Mouse (Mus musculus) lung, embryonic 15.5 days (tissue): Measurements from ENCODE around the gene Slc15a5. TPM values are rescaled to one million over a fixed set of nuclear protein-coding genes. Genes with fewer than 3 reads are reported as not detected.

Source experiments
- ATAC-seq: fragments of 200-750 bp; cut with Nextera tagmentation; 2 replicates; pipeline ENCODE4 v1.8.0; 2017; ENCODE audit warnings: moderate number of reproducible peaks, borderline replicate concordance; ENCODE audit not compliant: low FRiP score, low TSS enrichment; ENCODE audit errors: extremely low read depth
- H3K27ac ChIP-seq: fragments of 300-500 bp; sonication (generic); 2 replicates; pipeline ENCODE4 v1.5.1; 2015; ENCODE audit warnings: moderate library complexity, mild to moderate bottlenecking, inconsistent platforms
- H3K27me3 ChIP-seq: fragments of 300-500 bp; sonication (generic); 2 replicates; pipeline ENCODE4 v1.6.1; 2015; ENCODE audit warnings: inconsistent platforms
- H3K36me3 ChIP-seq: fragments of 300-500 bp; sonication (generic); 2 replicates; pipeline ENCODE4 v1.6.1; 2015; ENCODE audit warnings: inconsistent platforms
- H3K4me1 ChIP-seq: fragments of 300-500 bp; sonication (generic); 2 replicates; pipeline ENCODE4 v1.6.1; 2015; ENCODE audit warnings: inconsistent platforms
- H3K4me2 ChIP-seq: fragments of 300-500 bp; sonication (generic); 2 replicates; pipeline ENCODE4 v1.6.1; 2015; ENCODE audit warnings: inconsistent platforms, mild to moderate bottlenecking, moderate library complexity
- H3K4me3 ChIP-seq: fragments of 300-500 bp; sonication (generic); 2 replicates; pipeline ENCODE4 v1.5.1; 2015; ENCODE audit warnings: mild to moderate bottlenecking, inconsistent platforms
- H3K9ac ChIP-seq: fragments of 300-500 bp; sonication (generic); 2 replicates; pipeline ENCODE4 v1.6.1; 2015; ENCODE audit warnings: inconsistent platforms
- H3K9me3 ChIP-seq: fragments of 300-500 bp; sonication (generic); 2 replicates; pipeline ENCODE4 v1.6.1; 2016; ENCODE audit warnings: inconsistent platforms
- WGBS: fragments of 180-500 bp; shearing (Covaris S2); methylation state at CpG from one replicate; pipeline ENCODE4 v1.1.7; 2015; 5-methylcytosine and 5-hydroxymethylcytosine counted together
- polyA plus RNA-seq: library from polyadenylated mRNA; unstranded; fragments of >200 nt; fragmentation: Nextera tagmentation; extraction: Ambion mirVana; gene quantifications from 2 replicates; pipeline ENCODE4 v1.2.1, GENCODE M21; 2015

Slc15a5 gene
- polyA plus RNA-seq, 1 experiment from 2014 or later: not detected

- Histone ChIP-seq H3K4me3 (no peak overlapping the region), H3K9me3 (no peaks in the 10 kb centered on the region), H3K27me3 (no peaks in the 10 kb centered on the region), H3K4me2 (no peak overlapping the region), H3K4me1 (peaks cover 26% of the 10 kb centered on the region), H3K27ac (no peak overlapping the region), H3K36me3 (no peaks in the 10 kb centered on the region), H3K9ac (no peak overlapping the region)
- WGBS: 35% methylated on average over 12 of the region's 12 CpGs
- ATAC-seq: no peak
Measured at GRCm38 (mm10) chr6:137940374-137941218, 139.1 kb downstream of the Slc15a5 start.

- WGBS: 90% methylated on average over 5 of the region's 5 CpGs
- Histone ChIP-seq H3K4me1 (peaks cover 36% of the 10 kb centered on the region), H3K27ac (no peak overlapping the region), H3K9me3 (no peaks in the 10 kb centered on the region), H3K27me3 (no peaks in the 10 kb centered on the region), H3K36me3 (no peaks in the 10 kb centered on the region), H3K9ac (no peak overlapping the region), H3K4me3 (no peak overlapping the region), H3K4me2 (no peak overlapping the region)
- ATAC-seq: no peak
Measured at GRCm38 (mm10) chr6:137937541-137937940, 142.2 kb downstream of the Slc15a5 start.

DNA sequence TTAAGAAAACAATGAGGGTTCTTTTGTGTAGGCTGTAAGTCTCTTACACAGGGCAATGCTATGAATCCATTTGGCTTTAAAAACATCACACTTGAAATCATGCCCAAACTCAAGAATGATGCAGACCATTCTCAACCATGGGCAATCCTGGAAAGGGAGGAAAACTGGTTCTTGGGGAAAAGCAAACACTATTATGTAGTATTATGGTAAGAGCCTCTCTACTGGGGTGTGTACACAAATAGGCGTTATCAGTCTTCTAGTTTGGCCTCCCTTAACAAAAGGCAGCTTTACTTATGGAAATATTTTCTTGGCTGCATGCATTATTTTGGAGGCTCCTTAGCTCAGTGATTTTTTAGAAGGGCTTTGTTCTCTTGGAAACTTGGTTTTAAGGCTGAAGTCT lies 143.4 kb downstream of the Slc15a5 start:
- Histone ChIP-seq H3K9ac (no peak overlapping the region), H3K4me1 (peaks cover 36% of the 10 kb centered on the region), H3K4me2 (peak overlapping the region; percentile 42; the same call in 1 of the 2 replicates), H3K27ac (peak overlapping the region; percentile 65; the same call in 1 of the 2 replicates), H3K36me3 (no peaks in the 10 kb centered on the region), H3K4me3 (no peak overlapping the region), H3K9me3 (no peaks in the 10 kb centered on the region), H3K27me3 (no peaks in the 10 kb centered on the region)
- no peak for ATAC-seq
- 55% methylated on average over 1 of the region's 1 CpGs for WGBS

DNA sequence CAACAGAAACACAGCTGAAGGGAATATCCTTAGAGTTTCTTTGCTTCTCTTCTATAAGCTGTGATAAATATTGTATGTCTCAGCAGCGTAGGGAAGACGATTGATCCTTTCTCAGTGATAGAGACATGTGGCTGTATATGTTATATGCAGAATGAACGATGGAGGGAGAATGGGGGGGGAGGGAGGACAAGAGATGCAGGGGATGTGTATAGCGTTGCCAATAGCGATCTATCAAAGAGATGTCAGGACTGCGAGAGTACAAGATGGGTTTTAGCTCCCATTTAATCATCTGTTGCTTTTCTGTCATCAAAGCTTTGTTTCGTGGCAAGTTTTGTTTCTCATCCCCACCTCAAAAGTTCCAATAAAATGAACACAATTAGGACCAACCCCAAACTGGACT lies 143.9 kb downstream of the Slc15a5 start:
- Histone ChIP-seq H3K9ac (no peak overlapping the region), H3K4me1 (peaks cover 33% of the 10 kb centered on the region), H3K27me3 (no peaks in the 10 kb centered on the region), H3K36me3 (no peaks in the 10 kb centered on the region), H3K27ac (peak overlapping the region; percentile 65), H3K9me3 (no peaks in the 10 kb centered on the region), H3K4me2 (peak overlapping the region; percentile 42), H3K4me3 (no peak overlapping the region)
- 40% methylated on average over 7 of the region's 7 CpGs for WGBS
- peak; percentile 23; the same call in 1 of the 2 replicates for ATAC-seq

GRCm38 (mm10) chr6:137935341-137935740 lies 144.4 kb downstream of the Slc15a5 start:
- H3K27me3 ChIP-seq: no peaks in the 10 kb centered on the region
- H3K9ac ChIP-seq: no peak overlapping the region
- no peaks in the 10 kb centered on the region for H3K9me3 ChIP-seq
- peaks cover 27% of the 10 kb centered on the region for H3K4me1 ChIP-seq
- H3K27ac ChIP-seq: peak overlapping the region; percentile 65
- 10% methylated on average over 8 of the region's 8 CpGs for WGBS
- peak overlapping the region; percentile 22 for H3K4me3 ChIP-seq
- H3K4me2 ChIP-seq: peak overlapping the region; percentile 42
- no peaks in the 10 kb centered on the region for H3K36me3 ChIP-seq
- peak; percentile 25; the same call in 1 of the 2 replicates for ATAC-seq

GRCm38 (mm10) chr6:137934545-137935298 lies 145.0 kb downstream of the Slc15a5 start:
- peak; percentile 49; the same call in 1 of the 2 replicates for ATAC-seq
- Histone ChIP-seq H3K9ac (no peak overlapping the region), H3K4me3 (peak overlapping the region; percentile 22)

More at GRCm38 (mm10) chr6:137934545-137935298, 145.0 kb downstream of the Slc15a5 start:
- Histone ChIP-seq H3K36me3 (no peaks in the 10 kb centered on the region), H3K9me3 (no peaks in the 10 kb centered on the region), H3K4me2 (peak overlapping the region; percentile 42), H3K27me3 (no peaks in the 10 kb centered on the region), H3K4me1 (peaks cover 27% of the 10 kb centered on the region), H3K27ac (peak overlapping the region; percentile 65)
- WGBS: 16% methylated on average over 3 of the region's 3 CpGs

Other genes with a start within 250 kb of the Slc15a5 start
- 277 and 278 TPM in 2 replicates for gene Mgst1, start 60.4 kb upstream of the Slc15a5 start, polyA plus RNA-seq